Mouse (Mus musculus) CD4-positive helper T cell, adult 2 months (primary cell): ENCODE results near the gene Bcl2l1.

Experiments used
- DNase-seq: peaks from one replicate; pipeline ENCODE4 v3.0.0-alpha.2; 2012; ENCODE audit warnings: low read depth, missing footprints, low spot score

The Bcl2l1 gene

GRCm38 (mm10) chr2:152824438-152825167, 6.9 kb downstream of the Bcl2l1 start:
- DNase-seq: no peak

DNA sequence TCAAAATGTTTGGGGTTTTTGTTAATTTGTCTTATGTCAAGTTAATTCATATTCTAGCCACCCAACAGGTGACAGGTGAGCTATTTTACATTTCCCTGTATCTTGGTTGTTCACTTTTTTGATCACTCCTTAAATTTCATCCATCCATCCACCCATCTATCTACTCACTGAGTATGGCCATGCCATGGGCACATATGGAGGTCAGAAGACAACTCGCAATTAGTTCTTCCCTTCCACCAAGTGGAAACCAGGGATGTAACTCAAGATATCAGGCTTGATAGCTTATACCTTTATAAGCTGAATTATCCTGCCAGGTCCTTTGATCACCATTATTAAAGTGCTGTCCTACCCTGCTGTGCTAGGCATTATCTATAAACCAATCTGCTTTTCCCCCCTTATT, 7.8 kb downstream of the Bcl2l1 start:
- DNase-seq: no peak

DNA sequence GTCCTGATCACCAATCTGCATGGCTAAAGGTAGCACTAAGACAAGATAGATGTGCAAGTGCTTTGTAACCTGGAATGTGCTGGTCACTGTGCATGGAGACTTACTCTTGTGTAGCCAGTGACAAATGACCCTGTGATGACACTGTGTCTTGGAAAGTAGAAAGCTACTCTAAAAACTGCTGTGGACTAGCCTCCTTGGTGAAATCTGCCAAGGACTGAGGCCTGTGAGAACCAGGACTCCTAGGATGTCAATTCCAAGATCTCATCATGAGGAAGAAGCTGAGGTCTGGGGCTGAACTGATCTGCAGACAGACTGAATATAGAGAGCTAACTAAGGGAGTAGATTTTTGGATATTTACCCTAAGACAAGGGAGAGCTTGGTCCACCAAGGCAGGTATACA, 10.0 kb downstream of the Bcl2l1 start:
- no peak for DNase-seq

DNA sequence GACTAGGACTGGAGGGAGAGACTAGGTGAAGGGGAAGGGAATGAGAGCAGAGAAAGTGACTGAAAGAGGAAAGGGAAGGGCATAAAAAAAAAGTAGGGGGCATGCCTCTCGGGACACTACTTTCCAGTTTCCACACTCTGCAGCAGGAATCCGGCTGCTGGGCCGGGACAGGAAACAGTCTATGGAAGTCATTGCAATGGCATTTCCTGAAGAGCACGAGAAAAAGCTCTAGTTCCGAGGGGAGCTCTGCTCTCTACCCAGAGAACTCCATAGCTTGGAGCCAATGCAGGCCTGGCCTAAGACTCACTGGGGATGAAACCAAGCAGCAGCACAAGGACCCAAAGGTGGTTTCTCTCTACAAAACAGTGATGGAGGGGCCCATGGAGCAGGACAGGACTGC, 10.5 kb downstream of the Bcl2l1 start:
- DNase-seq: no peak

GRCm38 (mm10) chr2:152820369-152820768, 11.2 kb downstream of the Bcl2l1 start:
- no peak for DNase-seq

GRCm38 (mm10) chr2:152819926-152820325, 11.6 kb downstream of the Bcl2l1 start:
- DNase-seq: no peak

DNA sequence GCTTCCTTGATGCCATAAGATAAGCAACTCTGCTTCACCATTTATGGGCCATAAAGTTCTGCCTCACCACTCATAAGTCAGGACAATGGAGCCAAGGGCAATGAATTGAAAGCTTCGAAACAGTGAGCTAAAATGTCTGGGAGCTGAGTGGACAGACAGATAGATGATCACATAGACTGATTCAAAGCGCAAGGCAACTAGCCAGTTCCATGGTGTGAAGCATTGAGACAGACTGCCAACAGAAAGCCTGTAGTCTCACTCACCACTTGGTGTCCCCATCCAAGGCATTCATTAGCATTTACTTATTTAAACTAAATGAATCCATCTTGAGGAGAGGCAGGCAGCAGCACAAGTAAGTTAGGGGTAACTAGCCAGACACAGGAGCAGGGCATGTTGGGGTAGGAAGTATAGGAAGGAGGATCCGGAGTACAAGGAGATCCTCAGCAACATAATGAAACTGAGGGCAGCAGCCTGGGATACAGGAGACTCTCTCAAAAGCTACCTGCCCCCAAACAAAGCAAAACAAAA, 12.4 kb downstream of the Bcl2l1 start:
- DNase-seq: no peak

- no peak for DNase-seq
Observed at GRCm38 (mm10) chr2:152818679-152819078, 12.8 kb downstream of the Bcl2l1 start.

DNA sequence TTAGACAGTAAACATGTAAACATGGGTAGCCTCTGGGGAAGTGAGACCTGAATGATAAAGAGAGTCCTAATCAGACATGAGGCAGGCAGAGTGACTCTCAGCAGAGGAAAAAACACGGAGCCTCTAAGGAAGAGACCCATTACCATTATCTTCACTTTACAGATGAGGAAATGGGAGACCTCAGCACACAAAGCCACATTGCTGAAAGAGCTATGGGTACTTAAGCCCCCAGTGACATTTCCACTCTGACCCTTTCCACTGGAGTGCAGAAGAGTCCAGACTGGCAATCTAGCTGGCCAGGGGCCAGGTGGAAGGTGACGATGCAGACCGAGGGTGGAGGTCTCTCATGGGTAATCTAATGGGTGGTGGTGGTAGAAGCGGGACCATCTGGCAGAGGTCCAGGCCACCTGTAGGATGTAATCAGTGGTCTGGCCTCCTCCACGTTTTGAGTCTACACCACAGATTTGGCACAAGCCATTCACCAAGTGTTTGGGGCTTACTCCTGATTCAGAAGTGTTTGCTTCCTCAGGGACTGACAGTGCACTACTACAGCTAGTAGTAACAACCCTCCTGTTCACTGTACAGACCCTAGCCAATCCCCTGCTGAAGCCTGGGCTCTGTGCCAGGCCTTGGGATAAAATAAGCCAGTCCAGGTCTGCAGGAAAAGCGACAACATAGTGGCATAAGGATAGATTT, 13.8 kb downstream of the Bcl2l1 start:
- DNase-seq: no peak

- no peak for DNase-seq
Observed at GRCm38 (mm10) chr2:152816657-152817348, 14.7 kb downstream of the Bcl2l1 start.

DNA sequence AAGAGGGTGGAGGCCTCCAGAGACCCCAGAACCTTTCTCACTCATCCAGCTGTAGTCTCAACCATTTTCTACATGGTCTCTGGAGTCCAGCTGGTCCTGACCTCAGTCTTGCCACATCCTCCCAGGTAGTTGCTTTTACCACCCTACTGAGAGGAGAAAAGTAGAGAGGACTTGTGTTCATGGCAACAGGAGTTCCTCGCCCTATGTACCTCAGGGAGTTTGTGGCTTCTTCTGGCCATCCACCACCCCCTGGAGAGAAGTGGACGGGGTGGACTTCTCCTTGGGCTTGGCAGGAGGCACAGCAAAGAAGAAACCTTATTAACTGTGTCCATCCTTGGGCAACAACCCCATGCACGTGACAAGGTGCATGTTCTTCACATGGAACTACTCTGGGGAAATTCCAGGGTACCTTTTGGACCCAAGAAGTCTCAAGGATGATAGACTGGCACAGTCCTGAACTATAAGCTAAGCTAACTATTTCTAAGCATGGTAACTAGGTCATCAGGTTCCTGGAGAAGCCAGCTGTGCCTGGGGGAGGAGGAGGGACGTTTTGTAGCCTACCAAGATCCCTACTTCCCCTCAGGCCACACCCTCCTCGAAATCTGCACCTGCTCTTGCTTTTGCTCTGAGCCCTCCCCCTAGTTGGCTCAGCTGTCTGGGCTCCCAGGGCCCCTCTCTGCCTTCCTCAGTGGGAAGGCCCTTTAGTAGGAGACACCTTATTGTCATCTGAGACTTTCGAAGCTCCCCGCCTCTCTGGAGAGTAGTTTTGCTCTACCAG, 15.5 kb downstream of the Bcl2l1 start:
- DNase-seq: no peak

- no peak for DNase-seq
Observed at GRCm38 (mm10) chr2:152814213-152814874, 17.2 kb downstream of the Bcl2l1 start.

- no peak for DNase-seq
Observed at GRCm38 (mm10) chr2:152813232-152813631, 18.3 kb downstream of the Bcl2l1 start.

- DNase-seq: no peak
Observed at GRCm38 (mm10) chr2:152811336-152812165, 20.0 kb downstream of the Bcl2l1 start.

GRCm38 (mm10) chr2:152810158-152810941, 21.2 kb downstream of the Bcl2l1 start:
- DNase-seq: peak; percentile 38

DNA sequence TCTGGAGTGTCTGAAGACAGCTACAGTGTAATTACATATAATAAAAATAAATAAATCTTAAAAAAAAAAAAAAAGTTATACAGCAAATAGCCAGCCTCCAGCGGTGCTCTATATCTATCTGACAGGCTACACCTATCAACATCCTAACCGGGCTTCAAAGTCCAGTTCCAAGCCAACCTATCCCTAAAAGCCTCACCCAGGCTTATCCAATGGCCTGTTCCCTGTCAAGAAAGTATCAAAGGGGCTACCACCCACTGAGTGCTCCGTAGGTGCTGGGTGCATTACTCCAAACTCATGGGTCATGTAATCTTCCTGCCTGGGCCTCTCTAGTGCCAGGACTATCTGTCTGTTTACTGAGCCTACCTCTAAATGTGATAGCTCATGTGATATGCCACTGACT, 23.4 kb downstream of the Bcl2l1 start:
- no peak for DNase-seq

DNA sequence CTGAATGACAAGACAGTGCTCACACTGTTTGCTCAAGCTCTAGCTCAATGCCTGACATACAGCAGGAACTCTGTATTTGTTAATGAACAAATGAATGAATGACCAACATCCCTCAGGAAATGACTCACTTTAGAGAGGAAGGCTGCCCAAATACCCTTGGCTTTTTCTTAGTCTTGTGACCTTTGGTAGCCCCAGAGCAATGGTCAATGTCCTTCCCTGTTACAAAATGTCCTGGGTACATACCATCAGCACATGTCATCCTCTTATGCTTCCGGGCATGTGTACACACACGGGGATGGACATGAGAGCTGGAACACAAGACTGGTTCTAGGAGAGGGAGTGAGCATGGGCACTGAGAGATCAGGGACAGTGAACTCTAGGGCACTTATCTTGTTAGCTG, 25.5 kb downstream of the Bcl2l1 start:
- no peak for DNase-seq

DNA sequence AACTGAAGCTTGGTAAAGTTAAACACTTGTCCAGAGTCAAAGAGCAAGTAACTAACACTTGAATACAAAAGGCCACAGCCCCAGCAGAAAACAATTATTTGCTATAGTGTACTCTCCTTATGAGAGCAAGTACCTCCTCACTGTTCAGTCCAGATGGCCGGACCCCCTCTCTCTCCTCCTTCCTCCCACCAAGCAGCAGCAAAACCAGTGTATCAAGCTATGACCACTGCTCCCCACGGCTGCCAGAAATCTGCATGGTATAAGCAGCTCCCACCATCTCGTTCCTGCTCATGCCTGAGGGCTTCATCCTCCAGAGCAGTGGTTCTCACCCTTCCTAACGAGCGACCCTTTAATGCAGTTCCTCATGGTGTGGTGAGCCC, 26.4 kb downstream of the Bcl2l1 start:
- DNase-seq: no peak

DNA sequence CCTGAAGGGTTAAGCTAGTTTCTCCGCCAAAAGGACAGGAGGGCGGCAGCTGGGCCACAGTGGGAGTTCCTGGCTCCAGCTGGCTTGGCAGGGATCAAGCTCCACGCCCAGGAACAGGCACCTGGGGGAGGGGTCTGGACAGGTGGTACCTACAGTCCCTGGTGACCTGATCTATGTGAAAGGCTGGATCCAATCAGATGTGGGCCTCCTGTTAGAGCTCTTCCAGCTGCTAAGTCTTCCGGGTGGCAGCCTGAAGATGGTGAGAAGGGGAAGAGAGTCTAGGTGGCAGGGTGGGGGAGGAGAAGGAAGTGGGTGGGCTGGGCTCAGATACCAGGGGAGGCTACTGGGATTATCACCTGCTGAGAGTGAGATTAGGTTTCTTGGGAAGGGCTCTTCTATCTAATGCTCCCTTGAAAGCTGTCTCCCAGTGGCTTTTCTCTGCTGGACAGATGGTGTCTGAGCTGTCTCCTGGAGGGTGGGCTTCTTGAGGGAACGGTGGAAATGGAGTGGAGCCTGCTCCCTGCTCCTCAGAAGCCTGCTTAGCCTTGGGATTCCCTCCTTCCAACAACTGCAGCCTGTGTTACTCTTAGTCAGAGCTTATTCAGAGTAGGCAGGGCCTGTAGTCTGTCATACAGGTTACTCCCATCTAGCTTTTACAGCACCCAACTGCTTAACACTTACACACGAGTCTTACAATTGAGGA, 27.0 kb downstream of the Bcl2l1 start:
- no peak for DNase-seq
